Comparison of ENCODE assay signal across 31 mouse cellular contexts in the genomic region with DNA sequence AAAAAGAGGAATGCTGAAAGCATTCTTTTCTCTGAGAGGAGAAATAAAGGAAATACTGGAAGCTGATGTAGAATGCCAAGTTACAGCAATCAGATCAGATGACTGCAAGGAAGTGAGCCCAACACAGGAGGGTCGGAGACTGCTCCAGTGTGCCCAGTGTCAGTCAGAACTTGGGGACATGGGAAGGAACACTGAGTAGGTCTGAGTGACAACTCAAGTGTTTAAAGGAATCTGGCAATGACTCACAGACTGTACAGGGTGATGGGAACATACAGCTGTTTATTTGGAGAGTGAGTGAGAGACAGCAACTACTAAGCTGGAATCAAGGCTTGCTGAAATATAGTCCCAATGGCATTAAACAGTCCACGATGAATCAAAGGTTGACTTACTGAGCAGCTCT. TPM values are rescaled to one million over a fixed set of nuclear protein-coding genes. Genes with fewer than 3 reads are reported as not detected.
DNase-seq lines count a peak whose midpoint lies in the region; ATAC-seq and TF ChIP-seq lines count a peak whose summit lies in the region.
"Had no signal": no experiment of that assay in that cellular context is flagged by ENCODE, and none has a peak within 500 bp of the region (broad histone marks: within the 10 kb centered on the region; RNA-seq: fewer than 3 reads in every experiment).

No protein-coding gene starts in this region.

- no peak for TF ChIP-seq EP300 in lung, postnatal 0 days (IDR thresholded peaks at IDR 0.05)

- H3K36me3 ChIP-seq in lung, postnatal 0 days (ENCODE audit: insufficient read depth, low read length) = peaks cover 8% of the 10 kb centered on the region; the same call in 1 of the 2 replicates
- peaks cover 51% of the 10 kb centered on the region for H3K36me3 ChIP-seq in myocyte (ENCODE audit: control insufficient read depth, insufficient read depth)

- no peak overlapping the region for H3ac ChIP-seq in myocyte (ENCODE audit: control insufficient read depth, insufficient read length)

- no peak for TF ChIP-seq CTCF in gastrocnemius, adult 2 months (IDR thresholded peaks at IDR 0.05)
- no peak for TF ChIP-seq CTCF in lung, postnatal 0 days (IDR thresholded peaks at IDR 0.05)
- TF ChIP-seq CTCF in bone marrow macrophage, adult 2 months (IDR thresholded peaks at IDR 0.05; ENCODE audit: low read depth, low read length) = no peak

- no peak overlapping the region for H3K4me3 ChIP-seq in gastrocnemius, adult 2 months
- H3K4me3 ChIP-seq in lung, postnatal 0 days (ENCODE audit: low read depth, low read length) = no peak overlapping the region
- H3K4me3 ChIP-seq in bone marrow macrophage, adult 2 months (ENCODE audit: insufficient read depth, low read length) = no peak overlapping the region
- H3K4me3 ChIP-seq in myocyte = no peak overlapping the region
- H3K4me3 ChIP-seq: embryonic facial prominence, embryonic 15.5 days; heart, adult 2 months; heart, embryonic 13.5 days; kidney, embryonic 15.5 days; midbrain, embryonic 10.5 days; midbrain, embryonic 15.5 days had no signal

- peak; percentile 83 for ATAC-seq in lung, postnatal 0 days
- ATAC-seq: forebrain, embryonic 14.5 days; intestine, postnatal 0 days; midbrain, embryonic 15.5 days had no signal

- H3K79me2 ChIP-seq in myocyte (ENCODE audit: control insufficient read depth, insufficient read depth) = no peaks in the 10 kb centered on the region

- TF ChIP-seq POLR2A in bone marrow macrophage, adult 2 months (IDR thresholded peaks at IDR 0.05; ENCODE audit: borderline replicate concordance, low read depth, low read length) = no peak
- TF ChIP-seq POLR2A in myocyte (IDR thresholded peaks at IDR 0.05; ENCODE audit: insufficient read length, low read depth) = no peak

- peak; percentile 32 for DNase-seq in gastrocnemius, adult 2 months
- no peak for DNase-seq in gastrocnemius, adult 8-10 months (ENCODE audit: low spot score in 2 of 2)
- DNase-seq in lung, postnatal 0 days (ENCODE audit: low spot score) = peak; percentile 50
- no peak for DNase-seq in lung, postnatal 4 days
- DNase-seq in thymus, postnatal 10 days (ENCODE audit: low spot score in 2 of 2) = no peak
- no peak for DNase-seq in layer of hippocampus, postnatal 36 days
- DNase-seq: adrenal gland, adult 8-10 months; cerebellum, adult 9-10 months; gastrocnemius, postnatal 36 days; heart, adult 2 months; heart, postnatal 10 days; kidney, postnatal 25 days; left cerebral cortex, postnatal 4 days; lung, embryonic 14.5 days; right cerebral cortex, postnatal 25 days; thymus, adult 2 months; thymus, postnatal 4 days had no signal

- H3K27ac ChIP-seq in gastrocnemius, adult 2 months = peak overlapping the region; percentile 92
- 0 out of 2 replicates have a peak overlapping the region, but pooled peaks have one; percentile 16 for H3K27ac ChIP-seq in lung, postnatal 0 days (ENCODE audit: low read length)
- H3K27ac ChIP-seq in bone marrow macrophage, adult 2 months (ENCODE audit: insufficient read depth, low read depth, low read length) = peak overlapping the region; percentile 30; the same call in 1 of the 2 replicates
- H3K27ac ChIP-seq: embryonic facial prominence, embryonic 15.5 days; heart, adult 2 months; heart, embryonic 13.5 days; hindbrain, embryonic 14.5 days; kidney, embryonic 15.5 days; liver, embryonic 14.5 days; midbrain, embryonic 10.5 days; midbrain, embryonic 15.5 days had no signal

- H3K9ac ChIP-seq in lung, postnatal 0 days (replicated peaks; ENCODE audit: low read depth) = no peak overlapping the region
- H3K9ac ChIP-seq: embryonic facial prominence, embryonic 15.5 days; heart, embryonic 13.5 days; hindbrain, embryonic 14.5 days; kidney, embryonic 15.5 days; liver, embryonic 14.5 days; lung, embryonic 14.5 days; midbrain, embryonic 15.5 days had no signal

- H3K4me2 ChIP-seq in lung, postnatal 0 days (replicated peaks; ENCODE audit: low read depth, low read length) = no peak overlapping the region
- H3K4me2 ChIP-seq in myocyte (ENCODE audit: low read depth) = no peak overlapping the region
- H3K4me2 ChIP-seq: embryonic facial prominence, embryonic 15.5 days; heart, embryonic 13.5 days; hindbrain, embryonic 14.5 days; kidney, embryonic 15.5 days; lung, embryonic 14.5 days; midbrain, embryonic 15.5 days had no signal

- no peaks in the 10 kb centered on the region for H3K4me1 ChIP-seq in lung, postnatal 0 days (ENCODE audit: insufficient read depth, low read depth, low read length)
- H3K4me1 ChIP-seq in bone marrow macrophage, adult 2 months (ENCODE audit: control insufficient read depth, insufficient read depth, low read length) = peaks cover 12% of the 10 kb centered on the region
- H3K4me1 ChIP-seq: embryonic facial prominence, embryonic 15.5 days; kidney, embryonic 15.5 days; midbrain, embryonic 10.5 days; midbrain, embryonic 15.5 days had no signal

- 68% methylated on average over 2 of the region's 2 CpGs for WGBS in lung, postnatal 0 days

- H3K27me3 ChIP-seq in lung, postnatal 0 days (replicated peaks; ENCODE audit: insufficient read depth, low read length) = no peaks in the 10 kb centered on the region
- no peaks in the 10 kb centered on the region for H3K27me3 ChIP-seq in myocyte (ENCODE audit: control insufficient read depth, insufficient read depth, insufficient read length)
- H3K27me3 ChIP-seq: embryonic facial prominence, embryonic 15.5 days; heart, embryonic 13.5 days; kidney, embryonic 15.5 days; midbrain, embryonic 15.5 days had no signal

- intact Hi-C loops in gastrocnemius, adult 2 months (cut with DNase I) = no loop called here

- no peaks in the 10 kb centered on the region for H3K9me3 ChIP-seq in lung, postnatal 0 days (ENCODE audit: low read length)
- H3K9me3 ChIP-seq: embryonic facial prominence, embryonic 15.5 days; heart, embryonic 13.5 days; kidney, embryonic 15.5 days; midbrain, embryonic 10.5 days; midbrain, embryonic 15.5 days had no signal

TF ChIP-seq in myocyte, 11 proteins besides CTCF, POLR2A, EP300 and RAD21:
- TF ChIP-seq MYOD1 (IDR thresholded peaks at IDR 0.05; ENCODE audit: control insufficient read depth in 1 of 3, insufficient read length in 2 of 3, low read depth in 2 of 3) (peak in 2 of 3 experiments; percentile 44 to 66), SRF (IDR thresholded peaks at IDR 0.05; ENCODE audit: control insufficient read depth, insufficient read length, low read depth) (no peak), MYOG (IDR thresholded peaks at IDR 0.05; ENCODE audit: control insufficient read depth in 1 of 3, insufficient read depth in 1 of 3, insufficient read length in 2 of 3, low read depth in 2 of 3) (peak in 1 of 3 experiments; percentile 32)

RNA-seq across cellular contexts. Expression of gene Itga2b, which starts 26.3 kb away (rescaled TPM):
- 1 to 10 TPM in 1 of 2 experiments, under 1 TPM in 1; 0.51 to 2.7 TPM for total RNA-seq in gastrocnemius, adult 2 months (2021)
- 1 to 10 TPM in 1 of 4 experiments, under 1 TPM in 2, not detected in 1; 0.63 to 2.0 (median 0.72) TPM for total RNA-seq in gastrocnemius, adult 8-10 months (2022)
- 13.0 and 14.9 TPM in 2 replicates for polyA plus RNA-seq in lung, postnatal 0 days (2015; fragmentation: Nextera tagmentation; extraction: Ambion mirVana)
- polyA plus RNA-seq in bone marrow macrophage, adult 2 months (2012; ENCODE audit: insufficient read depth, insufficient read length, missing spikeins) = 2.3 and 2.5 TPM in 2 replicates
- polyA plus RNA-seq in myocyte (2012; fragmentation: generic; extraction: Trizol) = 7.2 TPM
- 1 to 10 TPM; 1.3 to 3.8 TPM for total RNA-seq in layer of hippocampus, postnatal 36 days (2021)

RNA-seq across cellular contexts. Expression of gene Fam171a2, which starts 48.7 kb away (rescaled TPM):
- total RNA-seq in gastrocnemius, adult 2 months (2021) = 1 to 10 TPM in 1 of 2 experiments, under 1 TPM in 1; 0.66 to 1.1 TPM
- total RNA-seq in gastrocnemius, adult 8-10 months (2022) = 1 to 10 TPM in 3 of 4 experiments, under 1 TPM in 1; 0.97 to 1.5 (median 1.2) TPM
- polyA plus RNA-seq in lung, postnatal 0 days (2015; fragmentation: Nextera tagmentation; extraction: Ambion mirVana) = 3.2 and 3.4 TPM in 2 replicates
- not detected in 2 replicates for polyA plus RNA-seq in bone marrow macrophage, adult 2 months (2012; ENCODE audit: insufficient read depth, insufficient read length, missing spikeins)
- polyA plus RNA-seq in myocyte (2012; fragmentation: generic; extraction: Trizol) = 162 TPM
- total RNA-seq in layer of hippocampus, postnatal 36 days (2021) = 100 to 1,000 TPM in 1 of 2 experiments, 10 to 100 TPM in 1; 97.3 to 111 TPM
- total RNA-seq: neutrophil, adult 5-6 weeks had no signal
- polyA plus RNA-seq: activated CD4-positive, CD25-positive, alpha-beta regulatory T cell, adult 4 months; CD4-positive, CD25-positive, alpha-beta regulatory T cell, adult 4 months had no signal

RNA-seq across cellular contexts. Expression of gene Gpatch8, which starts 60.0 kb away (rescaled TPM):
- total RNA-seq in gastrocnemius, adult 2 months (2021) = 10 to 100 TPM; 23.7 to 26.8 TPM
- 10 to 100 TPM; 17.7 to 24.0 (median 22.8) TPM for total RNA-seq in gastrocnemius, adult 8-10 months (2022)
- 25.3 and 27.4 TPM in 2 replicates for polyA plus RNA-seq in lung, postnatal 0 days (2015; fragmentation: Nextera tagmentation; extraction: Ambion mirVana)
- 26.8 and 28.4 TPM in 2 replicates for polyA plus RNA-seq in bone marrow macrophage, adult 2 months (2012; ENCODE audit: insufficient read depth, insufficient read length, missing spikeins)
- polyA plus RNA-seq in myocyte (2012; fragmentation: generic; extraction: Trizol) = 9.0 TPM
- 10 to 100 TPM; 44.1 to 58.6 TPM for total RNA-seq in layer of hippocampus, postnatal 36 days (2021)

Comparison
In these comparisons a context has a peak if more than half of its experiments do, and no peak if none do; other contexts are left out.
1. DNase-seq: peak in gastrocnemius, adult 2 months (single experiment) and lung, postnatal 0 days (single experiment); none in gastrocnemius, adult 8-10 months (0 of 2), lung, postnatal 4 days (0 of 2), thymus, postnatal 10 days (0 of 2) and layer of hippocampus, postnatal 36 days (0 of 2).
2. H3K27ac ChIP-seq: peak in every context shown above with its lines; median percentile 92 in gastrocnemius, adult 2 months; 30 in bone marrow macrophage, adult 2 months; 16 in lung, postnatal 0 days.
3. RNA of gene Fam171a2, which starts 48.7 kb away (total RNA-seq): 97.3 to 111 TPM in layer of hippocampus, postnatal 36 days; 0.97 to 1.5 TPM in gastrocnemius, adult 8-10 months and 0.66 to 1.1 TPM in gastrocnemius, adult 2 months; every median in the first group is over 10 times any median in the second.